Mouse (Mus musculus) cerebellum, adult 9-11 months (tissue): ENCODE results near the gene Cdca7l.
"Not testable (repeated sequence)": the region's sequence is repeated elsewhere in the genome, so short reads cannot be mapped to it uniquely, and the experiment has no call there.

Source experiments
- DNase-seq: peaks from one replicate; pipeline ENCODE4 v3.0.0; 2022

Cdca7l gene

GRCm38 (mm10) chr12:117803989-117804388 is at the start of gene Cdca7l:
Gene Cdca7l, plus strand, starts transcription at chr12:117804289.
- DNase-seq: not testable (repeated sequence)

GRCm38 (mm10) chr12:117756010-117756409 is 48.1 kb upstream of the Cdca7l start:
- DNase-seq: no peak

- DNase-seq: no peak
These were observed 43.7 kb upstream of the Cdca7l start for GRCm38 (mm10) chr12:117760373-117760772.

GRCm38 (mm10) chr12:117760846-117761245 is 43.2 kb upstream of the Cdca7l start:
- DNase-seq: no peak

DNA sequence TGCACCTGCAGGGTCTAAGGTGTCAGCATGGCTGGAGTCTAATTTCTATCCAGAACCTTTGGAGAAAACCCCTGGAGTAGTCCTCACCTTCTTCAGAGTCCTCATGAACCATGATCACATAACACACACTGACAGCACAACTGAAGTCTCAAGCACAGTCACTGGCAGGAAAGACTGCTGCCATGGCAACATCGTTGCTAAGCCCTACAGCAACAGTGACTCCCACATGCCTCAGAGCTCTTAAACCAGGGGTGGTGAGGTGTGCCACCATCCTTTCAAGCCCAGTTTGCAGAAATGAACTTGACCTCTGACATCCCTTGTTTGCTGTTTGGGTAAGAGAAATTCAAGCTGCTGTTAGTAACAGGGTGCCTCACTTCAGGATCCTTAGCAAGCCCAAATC is 42.4 kb upstream of the Cdca7l start:
- no peak for DNase-seq

- no peak for DNase-seq
These were observed 40.8 kb upstream of the Cdca7l start for GRCm38 (mm10) chr12:117763247-117763646.

DNA sequence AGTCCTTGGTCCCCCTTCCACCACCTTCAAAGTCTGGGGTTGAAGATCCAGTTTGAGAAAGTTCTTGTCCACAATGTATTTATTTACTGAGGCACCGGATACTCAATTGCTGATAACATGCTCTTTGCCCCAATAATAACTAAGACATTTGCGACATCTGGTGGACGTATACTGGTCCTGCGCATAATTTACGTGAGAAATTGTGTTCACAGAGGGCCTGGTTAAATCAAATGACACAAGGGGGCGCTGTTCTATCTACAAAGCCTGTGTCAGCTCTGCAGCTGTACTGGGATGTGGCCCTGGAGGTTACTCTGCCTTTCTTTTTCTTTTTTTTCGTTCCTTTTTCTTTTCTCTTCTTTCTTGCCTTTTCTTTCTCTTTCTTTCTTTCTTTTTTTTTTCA is 39.2 kb upstream of the Cdca7l start:
- DNase-seq: peak; percentile 44

DNA sequence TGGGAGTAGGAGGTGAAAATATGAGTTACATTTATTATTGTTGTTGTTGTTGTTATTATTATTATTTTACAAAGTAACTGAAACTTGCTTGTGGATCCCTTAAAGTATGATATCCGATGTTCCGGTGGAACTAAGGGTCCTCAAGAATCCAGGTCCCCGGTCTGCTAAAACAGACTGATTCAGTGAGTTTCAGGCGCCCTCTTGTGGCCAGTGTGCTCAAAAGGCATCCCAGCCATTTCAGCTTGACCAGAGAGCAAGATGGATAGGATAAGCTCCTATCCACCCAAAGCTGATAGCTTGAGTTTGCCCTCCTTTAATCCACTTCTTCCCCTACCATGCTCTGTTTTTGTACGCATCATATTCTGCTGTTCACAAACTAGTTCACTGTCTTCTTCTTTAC is 35.0 kb upstream of the Cdca7l start:
- peak; percentile 30 for DNase-seq

- DNase-seq: no peak
These were observed 33.9 kb upstream of the Cdca7l start for GRCm38 (mm10) chr12:117770211-117770610.

- DNase-seq: peak; percentile 24
These were observed 32.9 kb upstream of the Cdca7l start for GRCm38 (mm10) chr12:117771156-117771555.

DNA sequence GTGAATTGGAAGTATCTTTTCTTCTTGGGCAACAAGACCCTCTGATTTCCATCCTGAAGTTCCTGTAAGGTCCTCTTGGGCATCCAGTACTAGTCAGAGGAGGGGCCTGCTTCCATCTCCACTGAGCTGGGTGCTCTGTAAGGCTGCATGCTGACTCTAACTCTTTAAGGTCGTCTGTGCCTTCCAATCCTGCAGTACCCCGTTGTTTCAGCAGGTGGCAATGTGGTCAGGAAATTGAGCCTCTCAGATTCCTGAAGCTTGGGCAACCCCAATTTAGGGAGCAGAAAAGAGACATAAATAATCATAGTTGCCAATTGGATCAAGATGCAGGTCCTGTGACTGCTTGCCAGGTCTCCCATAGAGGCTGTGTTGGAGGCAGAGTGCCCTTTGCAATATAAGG is 31.5 kb upstream of the Cdca7l start:
- DNase-seq: peak; percentile 22

- DNase-seq: no peak
These were observed 27.2 kb upstream of the Cdca7l start for GRCm38 (mm10) chr12:117776841-117777240.

GRCm38 (mm10) chr12:117781360-117781759 is 22.7 kb upstream of the Cdca7l start:
- DNase-seq: no peak

DNA sequence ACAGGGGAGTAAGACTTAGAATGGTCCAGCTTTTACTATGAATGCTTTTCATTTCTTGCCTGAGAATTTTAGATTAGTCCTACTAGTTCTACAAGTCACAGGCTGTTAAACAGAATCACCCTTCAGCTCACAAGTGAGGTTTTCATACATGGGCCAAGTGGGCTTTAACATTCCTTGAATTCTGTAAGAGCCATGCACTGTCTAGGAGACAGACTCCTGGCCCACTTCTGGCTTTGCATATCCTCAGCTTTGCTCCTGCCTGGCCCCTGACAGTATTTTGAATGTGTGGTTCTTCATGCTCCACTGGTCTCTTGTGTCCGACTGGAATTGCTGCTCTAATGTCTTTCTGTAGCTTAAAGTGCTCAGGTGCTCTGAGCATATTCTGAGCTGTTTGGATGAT is 20.7 kb upstream of the Cdca7l start:
- no peak for DNase-seq

GRCm38 (mm10) chr12:117786621-117787020 is 17.5 kb upstream of the Cdca7l start:
- DNase-seq: no peak

GRCm38 (mm10) chr12:117788513-117789011 is 15.5 kb upstream of the Cdca7l start:
- DNase-seq: no peak

GRCm38 (mm10) chr12:117789017-117789416 is 15.1 kb upstream of the Cdca7l start:
- DNase-seq: no peak

DNA sequence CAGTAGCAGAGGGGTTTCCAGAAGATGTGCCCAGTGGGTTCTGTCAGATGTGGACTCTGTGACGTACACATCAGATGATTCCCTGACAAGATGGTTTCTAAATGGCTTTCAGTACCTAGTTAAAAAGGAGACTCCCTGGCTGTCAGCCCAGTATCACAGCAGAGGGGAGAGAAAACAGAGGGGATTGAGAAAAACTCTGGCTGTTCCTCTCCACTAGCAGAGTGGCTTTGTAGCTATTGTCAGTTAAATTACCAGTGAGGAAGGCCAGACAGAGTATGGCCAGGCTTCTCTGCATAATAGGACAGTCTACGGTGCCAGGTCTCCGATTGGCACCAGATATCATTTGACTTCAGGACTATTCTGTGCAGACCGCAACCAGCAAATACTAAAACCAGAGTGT is 8.8 kb upstream of the Cdca7l start:
- no peak for DNase-seq

DNA sequence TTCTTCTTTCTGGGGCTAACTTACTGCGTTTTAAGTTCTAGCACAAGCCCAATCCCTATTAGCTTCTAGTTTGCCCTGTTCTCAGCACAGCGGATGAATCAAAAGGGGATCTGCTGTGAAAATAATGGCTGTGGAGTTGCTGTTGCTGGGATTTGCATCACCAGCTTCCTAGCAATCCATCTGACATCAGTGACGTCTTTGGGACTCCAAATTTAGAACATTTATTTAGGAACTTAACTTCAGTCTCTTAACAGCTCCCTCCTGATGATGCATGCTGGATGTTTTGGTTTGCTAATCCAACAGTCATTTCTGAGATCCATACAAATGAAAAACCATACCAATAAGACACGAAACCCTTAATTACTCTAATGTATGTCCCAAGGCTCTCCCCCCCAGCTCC is 1.5 kb downstream of the Cdca7l start:
- no peak for DNase-seq

DNA sequence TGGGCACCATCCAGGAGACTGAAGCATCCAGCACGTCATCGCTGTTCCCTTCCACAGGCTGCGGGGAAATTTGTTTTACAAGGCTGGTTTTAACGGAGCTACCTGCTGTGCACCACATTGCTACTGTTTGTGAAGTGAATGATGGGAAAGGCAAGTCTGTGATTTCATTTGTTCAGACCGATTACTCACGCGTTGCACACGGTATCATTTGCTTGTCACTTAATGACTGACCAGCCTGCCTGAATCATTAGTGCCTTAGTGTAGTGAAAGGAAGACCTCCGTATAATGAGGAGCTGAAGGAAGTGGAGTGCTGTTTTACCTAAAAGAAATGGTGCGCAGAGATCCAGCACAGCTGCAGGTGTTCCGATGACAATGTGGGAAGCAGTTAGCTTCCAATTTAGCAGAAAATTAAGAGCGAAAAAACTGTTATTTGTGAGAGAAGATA is 1.9 kb downstream of the Cdca7l start:
- no peak for DNase-seq

DNA sequence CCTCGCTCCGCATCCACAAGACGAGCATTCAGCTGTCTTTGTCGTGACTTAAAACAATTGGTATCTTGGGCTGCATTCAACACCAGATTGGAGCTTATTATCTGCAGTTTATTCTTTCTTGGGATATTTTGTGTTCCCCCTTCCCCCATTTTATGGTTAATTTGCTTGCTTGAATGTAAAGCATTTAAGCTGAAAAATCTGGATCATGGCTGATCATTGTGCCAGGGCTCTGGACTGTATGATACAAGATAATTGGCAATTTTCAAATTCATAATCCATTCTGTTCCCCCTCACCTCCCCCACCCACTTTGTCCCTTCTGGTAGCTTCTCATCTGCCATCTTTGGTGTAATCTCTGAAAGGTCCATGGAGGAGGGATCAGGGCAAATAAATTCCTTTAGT is 2.4 kb downstream of the Cdca7l start:
- DNase-seq: no peak

DNA sequence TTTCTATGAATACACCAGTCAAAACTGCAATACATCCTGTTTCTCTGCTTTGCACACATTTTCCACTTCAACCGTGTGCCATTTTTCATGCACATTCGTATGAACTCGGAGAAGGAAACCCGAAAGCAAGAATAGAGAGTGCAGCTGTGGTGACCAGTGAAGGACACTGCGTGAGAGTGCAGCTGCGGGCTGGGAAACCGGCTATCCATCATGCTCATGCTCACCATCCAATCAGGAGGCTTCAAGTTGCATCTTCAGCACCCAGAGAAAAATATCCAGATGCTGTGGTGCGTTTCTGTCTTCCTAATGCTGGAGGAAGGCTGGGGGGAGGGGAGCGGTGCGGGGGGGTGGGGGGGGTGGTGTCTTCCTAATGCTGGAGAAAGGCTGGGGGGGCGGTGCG is 3.5 kb downstream of the Cdca7l start:
- no peak for DNase-seq

DNA sequence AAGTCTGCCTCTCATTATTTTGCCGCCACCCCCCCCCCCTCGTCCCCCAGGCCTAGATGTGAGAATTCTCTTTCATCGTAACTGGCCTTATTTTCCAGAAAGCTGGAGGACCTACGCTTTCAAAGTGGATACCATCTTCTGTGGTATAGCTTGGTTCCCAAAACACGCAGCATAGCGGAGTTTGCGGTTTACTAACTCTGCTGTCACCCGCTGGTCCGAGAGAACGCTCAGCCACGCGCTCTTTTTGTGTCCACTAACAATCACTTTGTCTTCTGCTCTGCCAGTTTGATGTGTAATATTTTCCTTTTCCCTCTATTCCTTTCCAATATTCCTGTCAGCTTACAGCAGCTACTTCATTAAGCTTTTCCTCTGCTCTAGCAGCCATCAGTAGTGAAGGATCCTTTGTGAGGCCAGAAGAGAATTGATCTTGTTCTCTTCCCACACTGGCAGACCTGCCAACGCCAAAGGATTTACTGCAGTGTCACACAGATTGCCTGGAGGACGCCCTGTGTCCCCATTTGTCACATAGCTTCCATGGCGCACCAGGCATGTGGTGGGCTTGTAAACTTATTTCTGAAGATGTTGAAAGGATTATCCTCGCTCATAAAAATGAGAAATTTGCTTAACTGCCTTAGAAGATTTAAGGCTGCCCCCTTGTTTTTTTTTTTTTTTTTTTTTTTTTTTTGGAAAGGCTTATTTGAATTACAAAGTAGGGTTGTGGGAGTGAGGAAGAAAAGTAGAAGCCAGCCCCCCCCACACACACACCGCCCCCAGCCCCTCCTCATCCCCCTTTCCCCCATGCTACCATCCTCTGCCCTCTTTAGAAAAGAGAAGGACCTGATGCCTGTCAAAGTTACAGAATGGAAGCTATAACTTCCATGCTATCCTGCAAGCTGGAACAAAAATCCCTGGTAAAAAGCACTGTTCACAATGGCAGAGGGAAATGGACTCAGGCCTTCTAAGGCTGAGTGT is 4.6 kb downstream of the Cdca7l start:
- no peak for DNase-seq

DNA sequence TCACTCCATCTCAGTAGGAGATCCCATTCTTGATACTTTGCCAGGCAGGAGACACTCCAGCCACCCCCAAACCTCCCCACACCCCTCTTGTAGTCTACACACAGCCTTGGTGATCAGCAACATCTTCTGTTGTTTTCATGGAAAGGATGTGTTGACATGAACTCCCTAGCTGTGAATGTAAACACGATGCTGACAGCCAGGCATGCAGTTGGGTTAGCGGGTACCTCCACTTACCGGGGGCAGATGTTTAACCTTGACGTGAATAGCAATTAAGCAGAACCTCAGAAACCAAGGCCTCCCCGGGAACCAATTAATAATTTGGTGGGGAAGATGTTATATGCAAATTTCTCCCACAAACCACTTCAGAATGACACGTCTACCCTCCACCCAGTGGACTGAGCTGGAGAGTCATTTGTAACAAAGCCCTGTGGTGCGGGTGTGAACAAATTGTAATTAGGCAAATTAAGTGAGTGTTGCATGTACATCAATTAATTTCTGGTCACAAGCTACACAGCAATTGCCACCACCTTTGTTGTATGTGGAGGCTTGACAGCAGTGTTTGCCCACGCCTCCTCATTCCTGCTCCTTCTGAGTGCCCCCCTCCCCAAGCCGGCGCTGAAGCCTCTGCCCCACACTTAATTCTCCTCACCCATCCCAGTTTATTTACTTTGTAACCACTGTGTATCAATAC is 5.4 kb downstream of the Cdca7l start:
- no peak for DNase-seq
